Mouse (Mus musculus): Measurements from ENCODE around the gene Efcc1. TPM values are rescaled to one million over a fixed set of nuclear protein-coding genes. Genes with fewer than 3 reads are reported as not detected.

The Efcc1 gene
- polyA plus RNA-seq (2015; fragmentation: Nextera tagmentation; extraction: Ambion mirVana): 4.3 TPM in 2 replicates

- H3K4me2 ChIP-seq: peak within 1 kb of the TSS; percentile 81
- peaks cover 38% of the 10 kb centered on the region for H3K27me3 ChIP-seq
- no peaks in the 10 kb centered on the region for H3K9me3 ChIP-seq
- peak within 1 kb of the TSS; percentile 85 for H3K9ac ChIP-seq
- peak; percentile 85 for ATAC-seq (ENCODE audit: low read depth)
- H3K36me3 ChIP-seq: no peaks in the 10 kb centered on the region
- H3K27ac ChIP-seq (replicated peaks): peak within 1 kb of the TSS; percentile 62
- peaks cover 35% of the 10 kb centered on the region for H3K4me1 ChIP-seq (replicated peaks)
- under 1% methylated on average over 76 of the region's 90 CpGs for WGBS
- H3K4me3 ChIP-seq: peak within 1 kb of the TSS; percentile 65
Measured at GRCm38 (mm10) chr6:87730591-87731462, at the start of gene Efcc1. Gene Efcc1 (plus strand): TSS chr6:87730869.

GRCm38 (mm10) chr6:87695947-87696346, 34.7 kb upstream of the Efcc1 start:
- Histone ChIP-seq H3K36me3 (no peaks in the 10 kb centered on the region), H3K9me3 (no peaks in the 10 kb centered on the region), H3K27me3 (no peaks in the 10 kb centered on the region), H3K27ac (replicated peaks) (no peak overlapping the region), H3K4me1 (replicated peaks) (no peaks in the 10 kb centered on the region), H3K9ac (no peak overlapping the region), H3K4me3 (no peak overlapping the region), H3K4me2 (no peak overlapping the region)
- ATAC-seq (ENCODE audit: low read depth): no peak
- WGBS: 81% methylated on average over 3 of the region's 3 CpGs

GRCm38 (mm10) chr6:87696544-87696943, 34.1 kb upstream of the Efcc1 start:
- Histone ChIP-seq H3K4me2 (no peak overlapping the region), H3K4me1 (replicated peaks) (no peaks in the 10 kb centered on the region), H3K27me3 (no peaks in the 10 kb centered on the region), H3K9ac (no peak overlapping the region), H3K27ac (replicated peaks) (no peak overlapping the region), H3K9me3 (no peaks in the 10 kb centered on the region), H3K36me3 (no peaks in the 10 kb centered on the region), H3K4me3 (no peak overlapping the region)
- ATAC-seq (ENCODE audit: low read depth): no peak
- WGBS: 88% methylated on average over 4 of the region's 4 CpGs

DNA sequence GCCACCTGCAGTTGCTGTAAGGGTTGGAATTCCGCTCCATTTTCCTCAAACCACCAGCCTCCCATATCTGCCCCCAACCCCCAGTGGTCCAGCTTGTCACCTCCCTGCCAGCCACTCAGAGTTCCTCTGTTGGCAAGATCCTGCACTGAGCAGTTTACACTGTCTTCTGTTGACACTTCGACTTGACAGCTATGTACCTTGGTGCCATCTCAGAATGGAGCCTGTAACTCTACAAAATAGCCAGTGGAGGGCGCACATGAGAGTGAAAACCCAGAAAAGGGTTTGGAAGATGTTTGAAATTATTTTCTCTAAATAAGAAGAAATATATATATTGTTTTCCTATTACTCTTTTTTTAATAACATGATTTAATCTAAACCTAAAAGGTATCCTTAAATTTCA, 24.4 kb upstream of the Efcc1 start:
- no peaks in the 10 kb centered on the region for H3K27me3 ChIP-seq
- WGBS: 35% methylated on average over 3 of the region's 3 CpGs
- no peak overlapping the region for H3K9ac ChIP-seq
- H3K27ac ChIP-seq (replicated peaks): no peak overlapping the region
- H3K4me2 ChIP-seq: no peak overlapping the region
- no peaks in the 10 kb centered on the region for H3K4me1 ChIP-seq (replicated peaks)
- ATAC-seq (ENCODE audit: low read depth): no peak
- no peaks in the 10 kb centered on the region for H3K36me3 ChIP-seq
- no peaks in the 10 kb centered on the region for H3K9me3 ChIP-seq
- H3K4me3 ChIP-seq: no peak overlapping the region

- WGBS: 90% methylated on average over 4 of the region's 4 CpGs
Measured at GRCm38 (mm10) chr6:87712311-87712710, 18.4 kb upstream of the Efcc1 start.

DNA sequence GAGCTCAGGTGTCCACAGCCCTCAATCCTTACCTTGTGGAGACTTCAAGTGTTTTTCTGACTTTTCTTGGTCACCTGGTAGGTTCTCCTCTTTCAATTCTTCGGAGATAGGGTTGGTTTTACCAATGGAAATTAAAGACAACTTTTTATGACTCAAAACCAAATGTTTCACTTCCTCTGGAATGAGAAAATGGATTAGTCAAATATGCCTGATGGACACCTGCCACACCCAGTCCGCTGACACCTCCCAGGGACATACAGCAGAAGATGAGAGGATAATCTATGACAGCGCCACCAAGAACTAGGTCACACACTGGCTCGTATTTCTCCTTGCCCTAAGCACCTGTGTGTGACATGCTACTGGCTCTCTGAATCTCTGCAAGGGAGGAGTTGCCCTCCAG, 16.6 kb upstream of the Efcc1 start:
- Histone ChIP-seq H3K4me3 (no peak overlapping the region), H3K9me3 (no peaks in the 10 kb centered on the region), H3K9ac (no peak overlapping the region), H3K27me3 (no peaks in the 10 kb centered on the region), H3K4me1 (replicated peaks) (no peaks in the 10 kb centered on the region), H3K4me2 (no peak overlapping the region), H3K27ac (replicated peaks) (no peak overlapping the region), H3K36me3 (no peaks in the 10 kb centered on the region)
- WGBS: 90% methylated on average over 4 of the region's 4 CpGs
- ATAC-seq (ENCODE audit: low read depth): no peak

More at GRCm38 (mm10) chr6:87712311-87712710, 18.4 kb upstream of the Efcc1 start:
- Histone ChIP-seq H3K36me3 (no peaks in the 10 kb centered on the region), H3K27me3 (no peaks in the 10 kb centered on the region), H3K9ac (no peak overlapping the region), H3K4me3 (no peak overlapping the region), H3K27ac (replicated peaks) (no peak overlapping the region), H3K4me1 (replicated peaks) (no peaks in the 10 kb centered on the region), H3K9me3 (no peaks in the 10 kb centered on the region), H3K4me2 (no peak overlapping the region)
- no peak for ATAC-seq (ENCODE audit: low read depth)

GRCm38 (mm10) chr6:87722631-87723030, 8.0 kb upstream of the Efcc1 start:
- Histone ChIP-seq H3K4me3 (no peak overlapping the region), H3K9ac (no peak overlapping the region), H3K27ac (replicated peaks) (no peak overlapping the region), H3K27me3 (no peaks in the 10 kb centered on the region), H3K9me3 (no peaks in the 10 kb centered on the region), H3K36me3 (no peaks in the 10 kb centered on the region), H3K4me1 (replicated peaks) (peaks cover 9% of the 10 kb centered on the region), H3K4me2 (no peak overlapping the region)
- WGBS: 3% methylated on average over 13 of the region's 13 CpGs
- peak; percentile 91 for ATAC-seq (ENCODE audit: low read depth)

- Histone ChIP-seq H3K4me3 (no peak overlapping the region), H3K27me3 (peaks cover 8% of the 10 kb centered on the region; the same call in 1 of the 2 replicates), H3K9ac (no peak overlapping the region), H3K4me1 (replicated peaks) (peaks cover 15% of the 10 kb centered on the region), H3K27ac (replicated peaks) (peak overlapping the region; percentile 42; the same call in 1 of the 2 replicates), H3K4me2 (no peak overlapping the region), H3K36me3 (no peaks in the 10 kb centered on the region), H3K9me3 (no peaks in the 10 kb centered on the region)
- 74% methylated on average over 7 of the region's 7 CpGs for WGBS
- no peak for ATAC-seq (ENCODE audit: low read depth)
Measured at GRCm38 (mm10) chr6:87725267-87725912, 5.3 kb upstream of the Efcc1 start.

- Histone ChIP-seq H3K9ac (no peak overlapping the region), H3K27ac (replicated peaks) (no peak overlapping the region), H3K4me1 (replicated peaks) (peaks cover 29% of the 10 kb centered on the region), H3K4me2 (no peak overlapping the region), H3K9me3 (no peaks in the 10 kb centered on the region), H3K36me3 (no peaks in the 10 kb centered on the region), H3K27me3 (peaks cover 27% of the 10 kb centered on the region), H3K4me3 (no peak overlapping the region)
- 76% methylated on average over 3 of the region's 3 CpGs for WGBS
- ATAC-seq (ENCODE audit: low read depth): no peak
Measured at GRCm38 (mm10) chr6:87728102-87728501, 2.6 kb upstream of the Efcc1 start.

- peak overlapping the region; percentile 85 for H3K9ac ChIP-seq
- H3K27ac ChIP-seq (replicated peaks): peak overlapping the region; percentile 62
- H3K9me3 ChIP-seq: no peaks in the 10 kb centered on the region
- no peaks in the 10 kb centered on the region for H3K36me3 ChIP-seq
- peak overlapping the region; percentile 81 for H3K4me2 ChIP-seq
- peaks cover 35% of the 10 kb centered on the region for H3K4me1 ChIP-seq (replicated peaks)
- peak overlapping the region; percentile 65 for H3K4me3 ChIP-seq
- H3K27me3 ChIP-seq: peaks cover 38% of the 10 kb centered on the region
- WGBS: 16% methylated on average over 13 of the region's 13 CpGs
- ATAC-seq (ENCODE audit: low read depth): no peak
Measured at GRCm38 (mm10) chr6:87730141-87730540, 528 bp upstream of the Efcc1 start.

DNA sequence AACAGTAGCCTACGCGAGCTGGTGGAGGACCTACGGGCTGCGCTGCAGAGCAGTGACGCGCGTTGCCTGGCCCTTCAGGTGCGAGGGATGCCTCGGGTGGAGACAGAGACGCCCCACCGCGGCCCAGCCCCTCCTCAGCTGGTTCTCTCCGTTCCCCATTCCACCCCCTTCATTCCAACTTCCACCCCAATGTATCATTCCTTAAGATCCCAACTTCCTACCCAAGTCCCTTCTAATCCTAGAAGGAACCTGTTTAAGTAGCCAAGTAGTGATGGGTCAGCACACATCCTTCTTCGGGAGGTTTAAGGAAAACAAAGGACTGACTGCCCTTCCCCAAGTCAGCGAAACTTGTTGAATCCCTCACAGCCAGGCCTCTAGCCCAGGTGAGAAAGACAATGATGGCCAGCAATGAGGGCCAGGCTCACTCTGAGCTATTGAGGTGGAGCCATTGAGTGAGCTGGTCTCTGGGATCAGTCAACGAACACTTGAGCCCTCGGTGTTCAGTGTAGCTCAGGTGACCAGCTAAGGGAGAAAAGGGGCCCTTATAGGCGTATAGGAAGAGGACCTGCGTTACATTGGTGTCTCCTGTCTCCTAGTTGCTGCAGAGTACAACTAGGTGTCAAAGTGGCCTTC, 910 bp downstream of the Efcc1 start:
- peak overlapping the region; percentile 62 for H3K27ac ChIP-seq (replicated peaks)
- 4% methylated on average over 19 of the region's 19 CpGs for WGBS
- no peak; the same call in 1 of the 2 replicates for ATAC-seq (ENCODE audit: low read depth)

More for the DNA sequence above, 910 bp downstream of the Efcc1 start:
- no peaks in the 10 kb centered on the region for H3K9me3 ChIP-seq
- H3K4me3 ChIP-seq: peak overlapping the region; percentile 65
- H3K36me3 ChIP-seq: no peaks in the 10 kb centered on the region
- peaks cover 38% of the 10 kb centered on the region for H3K27me3 ChIP-seq
- H3K4me1 ChIP-seq (replicated peaks): peaks cover 35% of the 10 kb centered on the region
- H3K4me2 ChIP-seq: peak overlapping the region; percentile 81
- H3K9ac ChIP-seq: peak overlapping the region; percentile 85
